Mouse (Mus musculus) bone marrow macrophage, adult 2 months (primary cell): Measurements from ENCODE around the gene Ucn.

Source experiments
- CTCF ChIP-seq: IDR thresholded peaks from 2 replicates; pipeline ENCODE4 v1.5.1; 2012; ENCODE audit warnings: low read depth, mild to moderate bottlenecking, low read length, moderate library complexity
- POLR2A ChIP-seq: IDR thresholded peaks from 2 replicates; pipeline ENCODE4 v1.6.1; 2012; ENCODE audit warnings: mild to moderate bottlenecking, low read depth, low read length, borderline replicate concordance

DNA sequence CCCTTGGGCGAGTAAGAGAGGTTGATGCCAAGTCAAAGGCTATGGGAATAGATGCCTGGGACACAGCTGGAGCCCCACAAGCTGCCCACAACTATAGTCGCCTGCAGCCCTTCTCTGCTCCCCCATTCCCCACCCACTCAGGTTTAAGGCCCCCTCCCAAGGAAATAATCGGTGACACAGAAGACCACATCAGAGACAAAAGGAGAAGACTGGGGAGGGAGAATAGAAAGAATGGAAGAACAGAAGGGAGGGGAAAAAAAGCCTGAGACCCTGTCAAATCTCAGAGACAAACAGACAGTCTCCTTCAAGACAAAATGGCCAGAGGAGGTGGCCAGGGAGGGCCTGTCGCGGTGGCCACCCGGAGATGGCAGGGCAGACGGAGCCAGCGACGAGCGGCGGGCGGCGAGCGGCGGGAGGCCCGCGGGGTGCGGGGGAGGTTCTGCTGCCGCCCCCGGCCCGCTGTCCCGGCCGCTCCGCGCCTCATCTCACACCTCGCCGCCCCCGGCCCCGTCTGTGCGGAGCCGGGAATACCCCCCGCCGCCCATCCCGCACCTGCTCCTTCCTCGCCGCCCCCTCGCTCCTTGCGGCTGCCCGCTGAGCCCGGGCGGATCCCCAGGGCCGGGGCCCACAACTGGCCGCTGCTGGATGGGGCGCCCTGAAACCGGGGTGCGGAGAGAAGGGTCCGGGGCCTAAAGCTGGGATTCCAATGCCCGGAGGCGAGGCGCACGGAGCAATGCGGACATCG, 46.2 kb downstream of the Ucn start:
- TF ChIP-seq CTCF (no peak), POLR2A (no peak)
